Mouse (Mus musculus) cortical plate, adult 2 months (tissue): ENCODE measurements around the gene Gm11634. TPM values are rescaled to one million over a fixed set of nuclear protein-coding genes. Genes with fewer than 3 reads are reported as not detected.

Experiments used
- H3K27ac ChIP-seq: fragments of 200-500 bp; 2 replicates; pipeline ENCODE4 v1.5.1; 2012; ENCODE audit warnings: low read length, control low read depth, inconsistent platforms; ENCODE audit not compliant: insufficient read depth
- H3K4me1 ChIP-seq: fragments of 200-500 bp; 2 replicates; pipeline ENCODE4 v1.6.1; 2011; ENCODE audit warnings: low read length; ENCODE audit not compliant: control insufficient read depth, insufficient read depth
- H3K4me3 ChIP-seq: fragments of 200-500 bp; 2 replicates; pipeline ENCODE4 v1.5.1; 2011; ENCODE audit warnings: mild to moderate bottlenecking, low read length, control low read depth; ENCODE audit not compliant: insufficient read depth
- CTCF ChIP-seq: fragments of 200-500 bp; IDR thresholded peaks from 2 replicates; pipeline ENCODE4 v1.5.1; 2011; ENCODE audit warnings: mild to moderate bottlenecking, control low read depth, low read length; ENCODE audit not compliant: insufficient read depth; ENCODE audit errors: extremely low read depth
- POLR2A ChIP-seq: fragments of 200-500 bp; IDR thresholded peaks from 2 replicates; pipeline ENCODE4 v1.6.1; 2011; ENCODE audit warnings: mild to moderate bottlenecking, low read length, control low read depth; ENCODE audit not compliant: insufficient read depth; ENCODE audit errors: extremely low read depth
- polyA plus RNA-seq: library from polyadenylated mRNA; depleted of rRNA; stranded (reverse); fragments of >200 nt; gene quantifications from 2 replicates; pipeline ENCODE4 v1.2.3, GENCODE M21; 2012

The Gm11634 gene
- polyA plus RNA-seq, 1 experiment: not detected

DNA sequence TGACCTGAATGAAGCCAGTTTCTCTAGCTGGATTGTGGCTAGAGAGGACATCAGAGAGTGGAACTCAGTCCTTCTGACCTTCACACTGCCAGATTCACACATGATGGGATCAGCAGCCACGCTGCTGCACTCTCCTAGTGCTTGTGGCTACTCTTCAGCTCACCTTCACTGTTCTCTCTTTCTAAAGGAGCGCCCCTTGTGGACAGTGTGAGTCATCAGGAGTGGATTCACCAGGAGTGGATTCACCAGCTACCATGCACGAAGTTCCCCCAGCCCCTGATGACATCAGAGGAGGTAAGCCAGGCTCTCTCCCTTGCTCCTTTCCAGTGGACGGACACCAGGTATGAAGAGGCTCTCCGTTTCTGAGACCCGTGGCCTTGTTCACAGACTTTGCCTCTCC, 22.9 kb downstream of the Gm11634 start:
- no peaks in the 10 kb centered on the region for H3K4me1 ChIP-seq
- H3K27ac ChIP-seq: no peak overlapping the region
- TF ChIP-seq POLR2A (no peak), CTCF (no peak)
- no peak overlapping the region for H3K4me3 ChIP-seq

DNA sequence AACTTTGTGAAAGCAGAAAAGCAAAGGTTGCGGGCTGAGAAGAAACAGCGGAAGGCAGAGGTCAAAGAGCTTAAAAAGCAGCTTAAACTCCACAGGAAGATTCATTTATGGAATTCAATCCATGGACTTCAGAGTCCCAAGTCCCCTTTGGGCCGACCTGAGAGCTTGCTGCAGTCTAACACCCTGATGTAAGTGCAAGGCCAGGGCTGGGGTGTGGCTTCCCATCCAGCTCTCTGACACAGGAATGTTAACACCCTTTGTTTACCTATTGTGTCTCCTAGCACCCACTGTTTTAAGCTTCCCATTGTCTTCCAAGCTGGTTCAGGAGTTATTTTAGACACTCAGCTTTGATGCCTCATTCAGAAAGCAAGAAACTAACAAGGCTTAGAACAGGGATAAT, 30.6 kb downstream of the Gm11634 start:
- TF ChIP-seq POLR2A: no peak
- Histone ChIP-seq H3K27ac (no peak overlapping the region), H3K4me3 (no peak overlapping the region), H3K4me1 (no peaks in the 10 kb centered on the region)

DNA sequence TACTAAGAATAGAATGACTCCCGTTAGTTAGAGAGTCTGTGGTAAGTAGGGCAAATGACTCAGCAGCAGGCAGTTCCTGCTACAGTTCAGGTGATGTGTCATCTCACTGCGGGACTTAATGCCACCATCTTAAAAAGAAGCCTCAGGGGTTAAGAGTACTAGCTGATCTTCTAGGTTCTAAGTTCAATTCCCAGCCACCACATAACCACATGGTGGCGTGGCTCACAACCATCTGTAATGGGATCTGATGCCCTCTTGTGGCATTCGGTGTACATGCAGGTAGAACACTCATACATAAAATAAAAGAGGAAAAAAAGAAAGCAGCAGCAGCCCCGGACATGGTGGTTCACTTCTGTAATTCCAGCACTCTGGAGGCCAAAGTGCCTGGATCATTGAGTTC, 36.7 kb downstream of the Gm11634 start:
- H3K4me3 ChIP-seq: no peak overlapping the region
- H3K4me1 ChIP-seq: no peaks in the 10 kb centered on the region
- no peak overlapping the region for H3K27ac ChIP-seq
- TF ChIP-seq POLR2A (no peak), CTCF (peak; percentile 71)

DNA sequence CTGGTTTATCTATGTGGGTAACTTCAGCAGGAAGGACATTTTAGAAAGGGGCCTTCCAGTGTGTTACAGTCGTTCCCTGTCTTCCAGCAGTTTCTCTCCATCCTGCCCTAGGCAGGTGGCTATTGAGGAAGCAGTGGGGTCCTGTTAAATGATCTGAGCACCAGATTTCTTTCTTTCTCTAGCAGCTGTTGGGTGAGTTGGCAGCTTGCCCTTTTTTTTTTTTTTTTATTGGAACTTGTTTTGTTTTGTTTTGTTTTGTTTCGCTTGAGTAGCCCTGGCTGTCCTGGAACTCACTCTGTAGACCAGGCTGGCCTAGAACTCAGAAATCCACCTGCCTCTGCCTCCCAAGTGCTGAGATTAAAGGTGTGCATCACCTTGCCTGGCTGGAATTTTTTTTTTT, 42.1 kb downstream of the Gm11634 start:
- no peak for TF ChIP-seq CTCF
- TF ChIP-seq POLR2A: no peak
- Histone ChIP-seq H3K4me3 (no peak overlapping the region), H3K4me1 (peaks cover 2% of the 10 kb centered on the region; the same call in 1 of the 2 replicates)

GRCm38 (mm10) chr11:101556541-101556940, 42.5 kb downstream of the Gm11634 start:
- no peak overlapping the region for H3K4me3 ChIP-seq
- TF ChIP-seq CTCF (no peak), POLR2A (no peak)
- H3K4me1 ChIP-seq: peaks cover 2% of the 10 kb centered on the region; the same call in 1 of the 2 replicates
- H3K27ac ChIP-seq: no peak overlapping the region

More for the DNA sequence above, 42.1 kb downstream of the Gm11634 start:
- no peak overlapping the region for H3K27ac ChIP-seq

GRCm38 (mm10) chr11:101553354-101553930, 45.6 kb downstream of the Gm11634 start:
- H3K4me3 ChIP-seq: peak overlapping the region; percentile 91
- H3K4me1 ChIP-seq: peaks cover 2% of the 10 kb centered on the region; the same call in 1 of the 2 replicates
- TF ChIP-seq POLR2A: no peak
- TF ChIP-seq CTCF: no peak
- H3K27ac ChIP-seq: no peak overlapping the region

- TF ChIP-seq CTCF: no peak
- TF ChIP-seq POLR2A: peak; percentile 94
- peak overlapping the region; percentile 97 for H3K27ac ChIP-seq
- H3K4me1 ChIP-seq: peaks cover 2% of the 10 kb centered on the region; the same call in 1 of the 2 replicates
- H3K4me3 ChIP-seq: peak overlapping the region; percentile 91
Observed at GRCm38 (mm10) chr11:101552476-101553300, 46.4 kb downstream of the Gm11634 start.

DNA sequence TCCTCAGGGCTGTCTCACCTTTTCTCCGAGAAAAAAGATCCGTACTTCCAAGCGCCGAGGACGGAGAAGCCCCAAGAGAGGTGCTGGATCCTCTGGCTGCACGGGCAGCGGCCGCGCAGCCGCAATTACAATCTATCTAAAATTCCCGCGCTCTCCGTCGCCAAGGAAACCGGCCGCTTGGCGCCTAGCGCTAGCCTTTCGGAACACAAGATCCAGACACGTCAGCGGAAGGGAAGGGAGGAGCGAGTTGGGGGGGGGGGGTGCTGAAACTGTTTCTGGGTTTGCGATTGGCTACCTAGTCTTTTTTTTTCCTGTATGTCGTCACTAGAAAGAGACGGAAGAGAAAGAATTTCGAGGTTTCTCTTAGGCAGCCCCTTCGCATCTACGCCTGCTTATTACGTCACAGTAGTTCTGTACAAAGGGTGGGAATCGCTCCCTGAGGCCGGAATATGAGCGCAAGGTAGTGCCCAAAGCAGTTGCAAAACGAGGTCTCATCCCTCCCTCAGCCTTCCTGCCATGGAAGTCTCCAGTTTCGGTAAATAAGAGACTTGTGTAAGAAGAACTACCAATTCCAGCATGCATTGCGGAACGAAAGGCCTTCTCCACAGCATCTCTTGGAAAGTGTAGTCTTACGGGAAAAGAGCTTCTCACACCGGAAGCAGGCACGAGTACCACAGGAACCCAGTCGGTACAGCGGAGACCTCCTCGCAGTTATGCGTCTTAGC, 47.1 kb downstream of the Gm11634 start, which contains the start of the genes Brca1 and Nbr1:
TSS of gene Brca1 (minus strand) at position 205 of the 725 bp plus-strand sequence.
TSS of gene Nbr1 (plus strand) at position 399 of the 725 bp plus-strand sequence.
- TF ChIP-seq CTCF (no peak), POLR2A (no peak)
- Histone ChIP-seq H3K27ac (peak within 1 kb of the TSS; percentile 97), H3K4me1 (peaks cover 2% of the 10 kb centered on the region; the same call in 1 of the 2 replicates), H3K4me3 (peak within 1 kb of the TSS; percentile 91)

DNA sequence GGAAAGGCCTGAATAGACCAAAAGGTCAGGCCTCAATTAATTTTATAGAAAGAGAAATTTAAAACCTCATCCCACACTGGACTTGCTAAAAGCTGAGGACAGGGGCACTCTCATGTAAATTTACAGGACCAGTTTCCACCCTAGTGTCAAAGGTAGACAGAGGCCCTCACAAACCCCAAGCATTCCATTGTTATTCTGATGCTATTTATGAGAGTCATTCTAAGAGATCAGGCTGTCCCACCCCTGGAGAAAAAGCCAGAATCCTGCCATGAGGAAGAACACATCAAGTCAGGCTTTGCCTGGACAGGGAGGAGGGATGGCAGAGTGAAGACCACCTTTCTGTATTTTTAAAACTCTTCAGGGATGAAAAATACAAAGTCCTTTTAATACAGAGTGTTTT, 50.5 kb downstream of the Gm11634 start:
- no peak overlapping the region for H3K4me3 ChIP-seq
- no peak for TF ChIP-seq POLR2A
- no peak for TF ChIP-seq CTCF
- no peaks in the 10 kb centered on the region; the same call in 1 of the 2 replicates for H3K4me1 ChIP-seq
- H3K27ac ChIP-seq: no peak overlapping the region
